Mouse (Mus musculus): ENCODE results near the gene Olfr204. TPM values are rescaled to one million over a fixed set of nuclear protein-coding genes. Genes with fewer than 3 reads are reported as not detected.
"Not testable (repeated sequence)": the region's sequence is repeated elsewhere in the genome, so short reads cannot be mapped to it uniquely, and the experiment has no call there.

The Olfr204 gene
- polyA plus RNA-seq, 1 experiment from 2014 or later = not detected

- Histone ChIP-seq H3K4me3 (ENCODE audit: low read depth, low read length) (no peak within 1 kb of the TSS), H3K36me3 (replicated peaks; ENCODE audit: insufficient read depth, low read length) (no peaks in the 10 kb centered on the region), H3K27me3 (ENCODE audit: insufficient read depth, low read length) (no peaks in the 10 kb centered on the region), H3K9ac (replicated peaks) (no peak within 1 kb of the TSS), H3K4me2 (ENCODE audit: low read depth, low read length) (no peak within 1 kb of the TSS), H3K4me1 (ENCODE audit: insufficient read depth) (no peaks in the 10 kb centered on the region), H3K27ac (ENCODE audit: low read depth) (no peak within 1 kb of the TSS), H3K9me3 (ENCODE audit: low read length) (no peaks in the 10 kb centered on the region)
- WGBS (ENCODE audit: insufficient replicate concordance) = 63% methylated on average over 1 of the region's 1 CpGs
- no peak for ATAC-seq
- no peak for DNase-seq
- TF ChIP-seq CTCF (IDR thresholded peaks at IDR 0.05; ENCODE audit: low read depth) (no peak), EP300 (IDR thresholded peaks at IDR 0.05; ENCODE audit: low read depth) (no peak)
Measured at GRCm38 (mm10) chr16:59286693-59287092, 31.4 kb downstream of the Olfr204 start, which contains the start of gene Olfr202. Gene Olfr202, minus strand, starts transcription at chr16:59286793.

- no peaks in the 10 kb centered on the region for H3K36me3 ChIP-seq (replicated peaks; ENCODE audit: insufficient read depth, low read length)
- WGBS (ENCODE audit: insufficient replicate concordance) = 53% methylated on average over 1 of the region's 1 CpGs
- no peak for TF ChIP-seq CTCF (IDR thresholded peaks at IDR 0.05; ENCODE audit: low read depth)
- TF ChIP-seq EP300 (IDR thresholded peaks at IDR 0.05; ENCODE audit: low read depth) = no peak
- H3K27me3 ChIP-seq (ENCODE audit: insufficient read depth, low read length) = no peaks in the 10 kb centered on the region
- H3K4me3 ChIP-seq (ENCODE audit: low read depth, low read length) = no peak overlapping the region
- no peaks in the 10 kb centered on the region for H3K4me1 ChIP-seq (ENCODE audit: insufficient read depth)
- H3K9ac ChIP-seq (replicated peaks) = no peak overlapping the region
- no peak for ATAC-seq
- DNase-seq = no peak
- H3K27ac ChIP-seq (ENCODE audit: low read depth) = no peak overlapping the region
- no peaks in the 10 kb centered on the region for H3K9me3 ChIP-seq (ENCODE audit: low read length)
- H3K4me2 ChIP-seq (ENCODE audit: low read depth, low read length) = no peak overlapping the region
Measured at GRCm38 (mm10) chr16:59283476-59283875, 34.6 kb downstream of the Olfr204 start.

GRCm38 (mm10) chr16:59280542-59280941, 37.5 kb downstream of the Olfr204 start:
- no peak overlapping the region for H3K4me2 ChIP-seq (ENCODE audit: low read depth, low read length)
- DNase-seq (no peak), ATAC-seq (no peak)
- TF ChIP-seq EP300 (IDR thresholded peaks at IDR 0.05; ENCODE audit: low read depth) (no peak), CTCF (IDR thresholded peaks at IDR 0.05; ENCODE audit: low read depth) (no peak)
- 48% methylated on average over 3 of the region's 3 CpGs for WGBS (ENCODE audit: insufficient replicate concordance)
- no peak overlapping the region for H3K27ac ChIP-seq (ENCODE audit: low read depth)
- H3K27me3 ChIP-seq (ENCODE audit: insufficient read depth, low read length) = no peaks in the 10 kb centered on the region
- H3K4me1 ChIP-seq (ENCODE audit: insufficient read depth) = no peaks in the 10 kb centered on the region
- no peaks in the 10 kb centered on the region for H3K9me3 ChIP-seq (ENCODE audit: low read length)
- no peak overlapping the region for H3K4me3 ChIP-seq (ENCODE audit: low read depth, low read length)
- no peak overlapping the region for H3K9ac ChIP-seq (replicated peaks)
- H3K36me3 ChIP-seq (replicated peaks; ENCODE audit: insufficient read depth, low read length) = no peaks in the 10 kb centered on the region

- H3K9ac ChIP-seq (replicated peaks); H3K4me1 ChIP-seq (ENCODE audit: insufficient read depth); H3K4me3 ChIP-seq (ENCODE audit: low read depth, low read length); H3K27ac ChIP-seq (ENCODE audit: low read depth); ATAC-seq; H3K36me3 ChIP-seq (replicated peaks; ENCODE audit: insufficient read depth, low read length); H3K27me3 ChIP-seq (ENCODE audit: insufficient read depth, low read length); DNase-seq; H3K9me3 ChIP-seq (ENCODE audit: low read length); H3K4me2 ChIP-seq (ENCODE audit: low read depth, low read length): not testable (repeated sequence)
- WGBS (ENCODE audit: insufficient replicate concordance) = 64% methylated on average over 4 of the region's 4 CpGs
Measured at GRCm38 (mm10) chr16:59272532-59272931, 45.5 kb downstream of the Olfr204 start, which contains the start of gene Olfr201. Gene Olfr201, minus strand, starts transcription at chr16:59272632.

- not testable (repeated sequence) for H3K9me3 ChIP-seq (ENCODE audit: low read length); H3K27me3 ChIP-seq (ENCODE audit: insufficient read depth, low read length); DNase-seq; H3K27ac ChIP-seq (ENCODE audit: low read depth); ATAC-seq; H3K4me1 ChIP-seq (ENCODE audit: insufficient read depth); H3K9ac ChIP-seq (replicated peaks); H3K36me3 ChIP-seq (replicated peaks; ENCODE audit: insufficient read depth, low read length); H3K4me3 ChIP-seq (ENCODE audit: low read depth, low read length); H3K4me2 ChIP-seq (ENCODE audit: low read depth, low read length)
- WGBS (ENCODE audit: insufficient replicate concordance) = 59% methylated on average over 4 of the region's 4 CpGs
Measured at GRCm38 (mm10) chr16:59269097-59269496, 49.0 kb downstream of the Olfr204 start.

Other genes with a start within 250 kb of the Olfr204 start
- gene Olfr190, start 240.2 kb downstream of the Olfr204 start, polyA plus RNA-seq (2015; fragmentation: Nextera tagmentation; extraction: Ambion mirVana) = not detected in 2 replicates
- not detected in 2 replicates for gene Olfr191, start 228.4 kb downstream of the Olfr204 start, polyA plus RNA-seq (2015; fragmentation: Nextera tagmentation; extraction: Ambion mirVana)
- gene Olfr193, start 206.4 kb downstream of the Olfr204 start, polyA plus RNA-seq (2015; fragmentation: Nextera tagmentation; extraction: Ambion mirVana) = not detected in 2 replicates
- gene Olfr194, start 197.2 kb downstream of the Olfr204 start, polyA plus RNA-seq (2015; fragmentation: Nextera tagmentation; extraction: Ambion mirVana) = not detected in 2 replicates
- gene Olfr195, start 171.2 kb downstream of the Olfr204 start, polyA plus RNA-seq (2015; fragmentation: Nextera tagmentation; extraction: Ambion mirVana) = not detected in 2 replicates
- not detected in 2 replicates for gene Olfr196, start 147.8 kb downstream of the Olfr204 start, polyA plus RNA-seq (2015; fragmentation: Nextera tagmentation; extraction: Ambion mirVana)
- not detected in 2 replicates for gene Olfr198, start 114.7 kb downstream of the Olfr204 start, polyA plus RNA-seq (2015; fragmentation: Nextera tagmentation; extraction: Ambion mirVana)
- not detected in 2 replicates for gene Olfr199, start 98.5 kb downstream of the Olfr204 start, polyA plus RNA-seq (2015; fragmentation: Nextera tagmentation; extraction: Ambion mirVana)
- not detected in 2 replicates for gene Olfr201, start 45.6 kb downstream of the Olfr204 start, polyA plus RNA-seq (2015; fragmentation: Nextera tagmentation; extraction: Ambion mirVana)
- gene Olfr202, start 31.5 kb downstream of the Olfr204 start, polyA plus RNA-seq (2015; fragmentation: Nextera tagmentation; extraction: Ambion mirVana) = not detected in 2 replicates
- not detected in 2 replicates for gene Olfr203, start 19.4 kb downstream of the Olfr204 start, polyA plus RNA-seq (2015; fragmentation: Nextera tagmentation; extraction: Ambion mirVana)
- not detected in 2 replicates for gene Olfr205, start 12.9 kb upstream of the Olfr204 start, polyA plus RNA-seq (2015; fragmentation: Nextera tagmentation; extraction: Ambion mirVana)
- not detected in 2 replicates for gene Olfr206, start 31.0 kb upstream of the Olfr204 start, polyA plus RNA-seq (2015; fragmentation: Nextera tagmentation; extraction: Ambion mirVana)
- not detected in 2 replicates for gene Olfr209, start 45.7 kb upstream of the Olfr204 start, polyA plus RNA-seq (2015; fragmentation: Nextera tagmentation; extraction: Ambion mirVana)
- not detected in 2 replicates for gene Gabrr3, start 89.1 kb upstream of the Olfr204 start, polyA plus RNA-seq (2015; fragmentation: Nextera tagmentation; extraction: Ambion mirVana)
- 9.5 and 10.4 TPM in 2 replicates for gene Riox2, start 153.5 kb upstream of the Olfr204 start, polyA plus RNA-seq (2015; fragmentation: Nextera tagmentation; extraction: Ambion mirVana)

Measured in liver, postnatal 0 days (tissue).